In the genomic region with DNA sequence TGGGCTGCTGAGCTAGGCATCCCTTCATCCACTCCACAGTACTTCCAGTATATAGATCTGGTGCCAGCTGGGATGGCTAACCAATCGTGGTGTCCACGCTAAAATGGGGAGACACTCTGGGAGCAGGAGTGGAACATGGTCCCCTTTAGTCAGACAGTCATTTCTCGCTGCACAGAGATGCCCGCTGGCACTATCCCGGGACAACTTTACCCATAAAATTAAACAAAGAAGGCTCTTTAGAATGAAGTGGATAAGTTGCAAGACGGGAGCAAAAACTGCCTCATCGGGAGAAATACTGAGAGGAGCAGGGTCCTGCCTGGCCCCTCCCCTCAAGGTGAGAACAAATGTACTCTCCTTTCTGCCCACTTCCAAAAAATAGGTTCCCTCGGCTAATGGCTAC, we compare ENCODE assay signal across 8 mouse cellular contexts. TPM values are rescaled to one million over a fixed set of nuclear protein-coding genes. Genes with fewer than 3 reads are reported as not detected.
DNase-seq lines count a peak whose midpoint lies in the region; ATAC-seq and TF ChIP-seq lines count a peak whose summit lies in the region.

No protein-coding gene starts in this region.

- TF ChIP-seq EP300 in stomach, postnatal 0 days (optimal IDR thresholded peaks at IDR 0.05) = no peak

- peaks cover 14% of the 10 kb centered on the region for H3K9me3 ChIP-seq in megakaryocyte, embryonic 14.5 days
- H3K9me3 ChIP-seq in limb, embryonic 14.5 days (ENCODE audit: control insufficient read depth, low read length) = no peaks in the 10 kb centered on the region
- H3K9me3 ChIP-seq in stomach, postnatal 0 days (ENCODE audit: control insufficient read depth, low read length) = no peaks in the 10 kb centered on the region

- WGBS in limb, embryonic 14.5 days = 9% methylated on average over 8 of the region's 8 CpGs
- WGBS in stomach, postnatal 0 days = 9% methylated on average over 8 of the region's 8 CpGs

- no peak overlapping the region for H3K27ac ChIP-seq in limb, embryonic 14.5 days (replicated peaks; ENCODE audit: low read depth, low read length)
- H3K27ac ChIP-seq in stomach, postnatal 0 days (replicated peaks) = no peak overlapping the region

- peak overlapping the region; percentile 79; the same call in 1 of the 2 replicates for H3K9ac ChIP-seq in limb, embryonic 14.5 days (ENCODE audit: low read depth, low read length, severe bottlenecking)
- no peak overlapping the region; the same call in 1 of the 2 replicates for H3K9ac ChIP-seq in stomach, postnatal 0 days (ENCODE audit: low read length)

- no peak for ATAC-seq in megakaryocyte, adult 5-6 weeks (ENCODE audit: poor library complexity, severe bottlenecking)
- ATAC-seq in limb, embryonic 14.5 days (ENCODE audit: low FRiP score, low read depth) = no peak
- no peak for ATAC-seq in stomach, postnatal 0 days (ENCODE audit: low FRiP score, low TSS enrichment)

- H3K36me3 ChIP-seq in megakaryocyte, embryonic 14.5 days (replicated peaks; ENCODE audit: low read length) = peaks cover 4% of the 10 kb centered on the region
- peaks cover 18% of the 10 kb centered on the region for H3K36me3 ChIP-seq in limb, embryonic 14.5 days (ENCODE audit: control insufficient read depth, insufficient read depth, low read length)
- H3K36me3 ChIP-seq in stomach, postnatal 0 days (ENCODE audit: control insufficient read depth, insufficient read depth, low read length) = peaks cover 6% of the 10 kb centered on the region; the same call in 1 of the 2 replicates

- peak overlapping the region; percentile 94 for H3K4me2 ChIP-seq in limb, embryonic 14.5 days (replicated peaks; ENCODE audit: low read depth, low read length, severe bottlenecking)
- peak overlapping the region; percentile 100 for H3K4me2 ChIP-seq in stomach, postnatal 0 days (replicated peaks; ENCODE audit: low read depth)

- peak; percentile 10 for DNase-seq in embryo, embryonic 9.5 days (ENCODE audit: extremely low spot score)
- no peak for DNase-seq in embryo, embryonic 10 days (ENCODE audit: low spot score)
- DNase-seq in limb, embryonic 14.5 days (ENCODE audit: low spot score) = no peak
- DNase-seq in stomach, postnatal 0 days (ENCODE audit: low spot score) = no peak
- no peak for DNase-seq in layer of hippocampus, adult 8-10 months (ENCODE audit: low spot score in 2 of 2)
- no peak for DNase-seq in layer of hippocampus, postnatal 25 days (ENCODE audit: extremely low spot score in 1 of 2, low spot score in 1 of 2)

- TF ChIP-seq CTCF in stomach, postnatal 0 days (IDR thresholded peaks at IDR 0.05; ENCODE audit: low read depth) = no peak

- H3K27me3 ChIP-seq in megakaryocyte, embryonic 14.5 days (replicated peaks) = peaks cover 78% of the 10 kb centered on the region
- H3K27me3 ChIP-seq in limb, embryonic 14.5 days (ENCODE audit: control insufficient read depth, insufficient read depth, low read length) = peaks cover 11% of the 10 kb centered on the region; the same call in 1 of the 2 replicates
- no peaks in the 10 kb centered on the region for H3K27me3 ChIP-seq in stomach, postnatal 0 days (ENCODE audit: control insufficient read depth, insufficient read depth, low read length)

- H3K4me3 ChIP-seq in megakaryocyte, embryonic 14.5 days (replicated peaks) = peak overlapping the region; percentile 93
- H3K4me3 ChIP-seq in limb, embryonic 14.5 days (replicated peaks; ENCODE audit: low read length) = peak overlapping the region; percentile 75
- peak overlapping the region; percentile 72; the same call in 1 of the 2 replicates for H3K4me3 ChIP-seq in stomach, postnatal 0 days (ENCODE audit: low read depth, low read length)

- H3K4me1 ChIP-seq in megakaryocyte, embryonic 14.5 days = peaks cover 36% of the 10 kb centered on the region
- H3K4me1 ChIP-seq in limb, embryonic 14.5 days (ENCODE audit: control insufficient read depth, insufficient read depth, low read length) = peaks cover 7% of the 10 kb centered on the region; the same call in 1 of the 2 replicates
- H3K4me1 ChIP-seq in stomach, postnatal 0 days (replicated peaks; ENCODE audit: control insufficient read depth, insufficient read depth) = 0 out of 2 replicates have a peak, but pooled peaks cover 4% of the 10 kb centered on the region

- no peak for TF ChIP-seq POLR2A in limb, embryonic 14.5 days (IDR thresholded peaks at IDR 0.05; ENCODE audit: borderline replicate concordance, extremely low read depth, insufficient read depth, insufficient read length)

RNA-seq across cellular contexts. Expression of gene March9, which starts 1.3 kb away (rescaled TPM):
- polyA plus RNA-seq in megakaryocyte, embryonic 14.5 days (2012; ENCODE audit: insufficient read depth, low replicate concordance) = 1.3 and 3.3 TPM in 2 replicates
- 0.04 TPM in 1 of 2 replicates, not detected in the other for total RNA-seq in megakaryocyte, adult 5-6 weeks (2015)
- total RNA-seq in megakaryocyte, adult 5-6 weeks (2017) = 0.22 and 0.37 TPM in 2 replicates
- 8.6 and 9.8 TPM in 2 replicates for polyA plus RNA-seq in limb, embryonic 14.5 days (2012; rRNA removed)
- 2.7 and 3.1 TPM in 2 replicates for polyA plus RNA-seq in limb, embryonic 14.5 days (2014; fragmentation: Nextera tagmentation; extraction: Ambion mirVana)
- polyA plus RNA-seq in stomach, postnatal 0 days (2015; fragmentation: Nextera tagmentation; extraction: Ambion mirVana) = 0.75 and 0.81 TPM in 2 replicates
- total RNA-seq in layer of hippocampus, adult 8-10 months (2022) = 10 to 100 TPM; 14.8 to 21.9 (median 20.4) TPM
- total RNA-seq in layer of hippocampus, postnatal 25 days (2021) = 10 to 100 TPM; 23.0 to 25.1 TPM

RNA-seq across cellular contexts. Expression of gene Cdk4, which starts 4.6 kb away (rescaled TPM):
- 288 and 833 TPM in 2 replicates for polyA plus RNA-seq in megakaryocyte, embryonic 14.5 days (2012; ENCODE audit: insufficient read depth, low replicate concordance)
- 276 and 285 TPM in 2 replicates for total RNA-seq in megakaryocyte, adult 5-6 weeks (2015)
- total RNA-seq in megakaryocyte, adult 5-6 weeks (2017) = 174 and 258 TPM in 2 replicates
- 1,132 and 1,227 TPM in 2 replicates for polyA plus RNA-seq in limb, embryonic 14.5 days (2012; rRNA removed)
- polyA plus RNA-seq in limb, embryonic 14.5 days (2014; fragmentation: Nextera tagmentation; extraction: Ambion mirVana) = 1,659 and 1,732 TPM in 2 replicates
- polyA plus RNA-seq in stomach, postnatal 0 days (2015; fragmentation: Nextera tagmentation; extraction: Ambion mirVana) = 469 and 472 TPM in 2 replicates
- 10 to 100 TPM; 84.1 to 95.2 (median 91.1) TPM for total RNA-seq in layer of hippocampus, adult 8-10 months (2022)
- total RNA-seq in layer of hippocampus, postnatal 25 days (2021) = 100 to 1,000 TPM; 104 to 110 TPM

RNA-seq across cellular contexts. Expression of gene Cyp27b1, which starts 10.7 kb away (rescaled TPM):
- 0.15 TPM in 1 of 2 replicates, not detected in the other for polyA plus RNA-seq in megakaryocyte, embryonic 14.5 days (2012; ENCODE audit: insufficient read depth, low replicate concordance)
- total RNA-seq in megakaryocyte, adult 5-6 weeks (2015) = not detected in 2 replicates
- total RNA-seq in megakaryocyte, adult 5-6 weeks (2017) = not detected in 2 replicates
- 1.1 and 1.5 TPM in 2 replicates for polyA plus RNA-seq in limb, embryonic 14.5 days (2012; rRNA removed)
- polyA plus RNA-seq in limb, embryonic 14.5 days (2014; fragmentation: Nextera tagmentation; extraction: Ambion mirVana) = 0.19 and 0.53 TPM in 2 replicates
- polyA plus RNA-seq in stomach, postnatal 0 days (2015; fragmentation: Nextera tagmentation; extraction: Ambion mirVana) = 0.13 TPM in 1 of 2 replicates, not detected in the other
- 1 to 10 TPM in 1 of 4 experiments, under 1 TPM in 3; 0.14 to 1.1 (median 0.48) TPM for total RNA-seq in layer of hippocampus, adult 8-10 months (2022)
- total RNA-seq in layer of hippocampus, postnatal 25 days (2021) = under 1 TPM; 0.27 to 0.80 TPM

RNA-seq across cellular contexts. Expression of gene Tspan31, which starts 11.4 kb away (rescaled TPM):
- 4.8 and 51.5 TPM in 2 replicates for polyA plus RNA-seq in megakaryocyte, embryonic 14.5 days (2012; ENCODE audit: insufficient read depth, low replicate concordance)
- 70.0 and 82.5 TPM in 2 replicates for total RNA-seq in megakaryocyte, adult 5-6 weeks (2015)
- 61.6 and 62.5 TPM in 2 replicates for total RNA-seq in megakaryocyte, adult 5-6 weeks (2017)
- 124 and 164 TPM in 2 replicates for polyA plus RNA-seq in limb, embryonic 14.5 days (2012; rRNA removed)
- polyA plus RNA-seq in limb, embryonic 14.5 days (2014; fragmentation: Nextera tagmentation; extraction: Ambion mirVana) = 58.3 and 72.1 TPM in 2 replicates
- 82.8 and 87.7 TPM in 2 replicates for polyA plus RNA-seq in stomach, postnatal 0 days (2015; fragmentation: Nextera tagmentation; extraction: Ambion mirVana)
- total RNA-seq in layer of hippocampus, adult 8-10 months (2022) = 10 to 100 TPM; 62.9 to 68.4 (median 66.1) TPM
- total RNA-seq in layer of hippocampus, postnatal 25 days (2021) = 10 to 100 TPM; 60.2 to 61.8 TPM

RNA-seq across cellular contexts. Expression of gene Agap2, which starts 16.4 kb away (rescaled TPM):
- polyA plus RNA-seq in megakaryocyte, embryonic 14.5 days (2012; ENCODE audit: insufficient read depth, low replicate concordance) = 26.5 and 79.5 TPM in 2 replicates
- 4.1 and 8.3 TPM in 2 replicates for total RNA-seq in megakaryocyte, adult 5-6 weeks (2015)
- 32.5 and 35.4 TPM in 2 replicates for total RNA-seq in megakaryocyte, adult 5-6 weeks (2017)
- 5.3 and 6.0 TPM in 2 replicates for polyA plus RNA-seq in limb, embryonic 14.5 days (2012; rRNA removed)
- 0.32 and 0.57 TPM in 2 replicates for polyA plus RNA-seq in limb, embryonic 14.5 days (2014; fragmentation: Nextera tagmentation; extraction: Ambion mirVana)
- 0.04 and 0.08 TPM in 2 replicates for polyA plus RNA-seq in stomach, postnatal 0 days (2015; fragmentation: Nextera tagmentation; extraction: Ambion mirVana)
- 100 to 1,000 TPM; 657 to 727 (median 692) TPM for total RNA-seq in layer of hippocampus, adult 8-10 months (2022)
- 100 to 1,000 TPM; 754 to 837 TPM for total RNA-seq in layer of hippocampus, postnatal 25 days (2021)

Comparison
In these comparisons a context has a peak if more than half of its experiments do, and no peak if none do; other contexts are left out.
1. RNA of gene March9, which starts 1.3 kb away (total RNA-seq): 23.0 to 25.1 TPM in layer of hippocampus, postnatal 25 days and 14.8 to 21.9 TPM in layer of hippocampus, adult 8-10 months; 0.04 to 0.37 TPM in megakaryocyte, adult 5-6 weeks; every median in the first group is over 10 times any median in the second.
2. Peak in every context shown above with its lines, with median percentiles within 50 percentile points of each other: H3K4me3 ChIP-seq.